Comparison of ENCODE assay signal across 13 mouse cellular contexts in the genomic region with DNA sequence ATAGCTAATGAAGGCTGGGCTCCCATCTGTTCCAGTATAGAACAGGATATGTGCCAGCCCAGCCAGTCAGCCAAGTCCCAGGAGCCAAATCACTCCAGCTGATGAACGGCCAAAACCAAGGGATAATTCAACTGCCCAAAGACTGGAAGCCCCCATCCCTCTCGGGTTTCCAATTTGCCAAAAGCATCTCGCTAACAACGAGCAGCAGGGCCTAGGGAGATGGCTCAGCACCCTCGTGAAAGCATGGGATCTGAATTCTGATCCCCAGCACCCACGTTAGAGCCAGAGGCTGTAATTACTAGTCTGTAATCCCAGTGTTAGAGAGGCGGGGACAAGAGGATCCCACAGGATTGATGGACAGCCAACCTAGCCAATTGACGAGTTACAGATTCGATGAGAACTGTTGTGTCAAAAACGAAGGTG. TPM values are rescaled to one million over a fixed set of nuclear protein-coding genes. Genes with fewer than 3 reads are reported as not detected.
"Had no signal": no experiment of that assay in that cellular context is flagged by ENCODE, and none has a peak within 500 bp of the region (broad histone marks: within the 10 kb centered on the region; RNA-seq: fewer than 3 reads in every experiment).

No protein-coding gene starts in this region.

- H3K27me3 ChIP-seq: neural tube, embryonic 12.5 days had no signal

- H3K4me3 ChIP-seq: limb, embryonic 10.5 days; liver, embryonic 15.5 days; neural tube, embryonic 12.5 days had no signal

- H3K9ac ChIP-seq: liver, embryonic 15.5 days; neural tube, embryonic 12.5 days had no signal

- H3K9me3 ChIP-seq: limb, embryonic 10.5 days; liver, embryonic 15.5 days; neural tube, embryonic 12.5 days had no signal

- H3K27ac ChIP-seq: limb, embryonic 10.5 days; liver, embryonic 15.5 days; neural tube, embryonic 12.5 days had no signal

- H3K4me1 ChIP-seq: limb, embryonic 10.5 days; liver, embryonic 15.5 days; neural tube, embryonic 12.5 days had no signal

- H3K36me3 ChIP-seq: limb, embryonic 10.5 days; liver, embryonic 15.5 days; neural tube, embryonic 12.5 days had no signal

- H3K4me2 ChIP-seq: liver, embryonic 11.5 days; liver, embryonic 15.5 days; neural tube, embryonic 12.5 days had no signal

- ATAC-seq: lung, postnatal 0 days had no signal

- DNase-seq: kidney, postnatal 25 days; layer of hippocampus, adult 9-11 months; lung, adult 2 months; lung, postnatal 36 days; midbrain, embryonic 14.5 days; right cerebral cortex, postnatal 25 days had no signal

RNA-seq across cellular contexts. Expression of gene Sstr2, which starts 15.6 kb away (rescaled TPM):
- total RNA-seq: monocyte, adult 5-6 weeks; neutrophil, adult 5-6 weeks had no signal
